Mouse (Mus musculus) adipocyte (in vitro differentiated cells): ENCODE measurements around the gene Hspg2.
"Not testable (repeated sequence)": the region's sequence is repeated elsewhere in the genome, so short reads cannot be mapped to it uniquely, and the experiment has no call there.

Experiments
- DNase-seq: peaks from one replicate; pipeline ENCODE4 v3.0.0-alpha.2; 2016; ENCODE audit warnings: low spot score

Gene Hspg2

DNA sequence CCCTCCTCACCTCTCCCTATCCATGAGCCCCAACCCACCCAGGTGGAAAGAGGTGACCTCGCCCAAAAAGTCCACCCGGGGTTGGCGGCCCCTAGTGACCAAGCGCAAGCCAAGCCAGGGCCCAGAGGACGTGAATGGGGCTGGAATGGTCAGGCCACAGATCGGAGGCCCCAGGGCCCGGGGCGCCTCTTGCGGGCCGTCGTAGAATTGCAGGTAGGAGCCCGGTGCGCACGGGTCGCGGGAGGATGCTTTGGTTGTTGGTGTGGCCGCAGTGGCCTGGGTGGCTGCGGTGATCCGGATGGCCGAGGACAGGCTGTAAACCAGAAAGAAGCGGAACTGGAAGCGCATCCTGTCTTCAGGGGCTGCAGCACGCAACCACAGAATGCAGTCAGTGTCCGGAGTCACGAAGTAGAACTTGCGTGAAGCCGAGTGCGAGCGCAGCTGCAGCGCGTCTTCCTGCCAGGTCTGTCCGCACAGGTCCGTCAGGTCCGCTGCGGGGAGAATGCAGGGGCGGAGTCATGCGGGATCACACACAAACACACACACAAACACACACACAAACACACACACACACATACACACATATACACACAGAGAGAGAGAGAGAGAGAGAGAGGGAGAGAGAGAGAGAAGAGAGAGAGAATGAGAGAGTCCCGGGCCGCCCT is 109.7 kb downstream of the Hspg2 start:
- no peak for DNase-seq

DNA sequence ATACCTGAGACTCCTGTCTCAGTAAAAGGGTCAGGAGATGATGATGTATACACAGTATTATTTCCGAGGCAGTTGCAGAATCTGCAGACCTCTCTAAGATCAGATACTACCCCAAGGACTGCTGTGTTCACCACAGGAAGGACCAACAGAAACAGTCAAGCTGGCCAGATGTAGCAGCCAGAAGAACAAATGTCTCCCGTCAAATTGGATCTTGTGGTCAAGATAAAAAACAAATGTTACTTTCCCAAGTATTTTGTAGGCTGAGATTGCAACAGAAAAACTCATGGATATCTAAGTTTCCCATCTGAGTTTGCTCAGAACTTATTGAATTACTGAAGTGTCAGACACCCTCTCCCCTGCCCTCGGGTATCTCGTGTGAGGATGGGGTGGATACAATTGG is 111.2 kb downstream of the Hspg2 start:
- DNase-seq, result no peak

DNA sequence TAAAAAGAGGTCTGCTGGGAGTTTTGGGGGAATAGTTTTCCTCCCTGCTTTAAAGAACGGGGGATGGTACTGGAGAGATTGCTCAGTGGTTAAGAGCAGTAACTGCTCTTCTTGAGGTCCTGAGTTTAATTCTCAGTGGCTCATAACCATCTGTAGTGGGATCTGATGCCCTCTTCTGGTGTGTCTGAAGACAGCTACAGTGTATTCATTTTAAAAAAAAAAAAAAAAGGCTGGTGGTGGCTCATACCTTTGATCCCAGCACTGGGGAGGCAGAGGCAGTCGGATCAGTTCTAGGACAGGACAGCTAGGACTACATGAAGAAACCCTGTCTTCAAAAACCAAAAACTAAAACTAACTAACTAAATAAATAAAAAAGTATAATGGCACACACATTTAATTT is 111.7 kb downstream of the Hspg2 start:
- DNase-seq, result no peak

DNA sequence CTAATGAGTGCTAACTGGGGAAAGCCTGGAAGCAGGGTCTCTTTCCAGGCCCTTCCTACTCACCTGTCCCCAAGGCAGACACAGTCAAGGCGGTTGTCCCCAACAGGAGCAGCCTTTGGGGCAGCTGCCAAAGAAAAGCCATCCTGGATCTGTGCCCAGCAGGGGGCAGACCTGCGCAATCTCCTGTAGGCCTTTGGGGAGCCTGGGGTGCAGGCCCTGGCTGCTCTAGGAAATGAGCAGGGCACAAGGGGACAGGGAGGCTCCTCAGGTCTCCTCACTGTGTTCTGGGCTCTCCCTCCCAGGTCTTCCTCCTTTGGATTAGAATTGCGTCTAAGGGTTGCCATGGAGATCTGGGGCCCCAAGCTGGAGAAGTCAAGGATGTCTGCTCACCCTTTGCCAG is 113.2 kb downstream of the Hspg2 start:
- DNase-seq, result no peak

DNA sequence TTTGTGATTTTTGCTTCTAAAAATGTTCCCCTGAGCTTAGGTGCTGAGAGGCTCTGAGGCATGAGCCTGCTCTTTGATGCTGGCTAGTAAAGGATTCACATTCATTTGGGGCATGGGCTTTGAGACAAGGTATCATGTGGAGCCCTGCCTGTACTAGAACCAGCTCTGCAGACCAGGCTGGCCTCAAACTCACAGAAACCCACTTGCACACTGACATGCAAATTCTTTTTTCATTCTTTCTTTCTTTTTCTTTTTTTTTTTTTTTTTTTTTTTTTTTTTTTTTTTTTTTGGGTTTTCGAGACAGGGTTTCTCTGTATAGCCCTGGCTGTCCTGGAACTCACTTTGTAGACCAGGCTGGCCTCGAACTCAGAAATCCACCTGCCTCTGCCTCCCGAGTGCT is 120.5 kb downstream of the Hspg2 start:
- DNase-seq, result not testable (repeated sequence)

DNA sequence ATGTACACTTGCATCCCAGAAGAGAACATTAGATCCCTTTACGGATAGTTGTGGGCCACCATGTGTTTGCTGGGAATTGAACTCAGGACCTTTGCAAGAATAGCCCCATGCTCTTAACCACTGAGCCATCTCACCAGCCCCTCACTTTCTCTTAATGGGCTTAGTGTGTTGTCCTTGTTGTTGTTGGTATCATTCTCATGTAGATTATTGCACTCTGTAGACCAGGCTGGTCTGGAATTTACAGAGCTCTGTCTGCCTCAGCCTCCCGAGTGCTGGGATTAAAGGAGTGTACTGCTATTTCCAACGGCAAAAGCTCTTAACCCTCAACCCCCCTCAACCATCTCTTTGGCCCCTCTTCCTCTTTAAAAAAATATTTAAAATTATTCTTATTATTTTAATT is 121.0 kb downstream of the Hspg2 start:
- DNase-seq, result no peak

DNA sequence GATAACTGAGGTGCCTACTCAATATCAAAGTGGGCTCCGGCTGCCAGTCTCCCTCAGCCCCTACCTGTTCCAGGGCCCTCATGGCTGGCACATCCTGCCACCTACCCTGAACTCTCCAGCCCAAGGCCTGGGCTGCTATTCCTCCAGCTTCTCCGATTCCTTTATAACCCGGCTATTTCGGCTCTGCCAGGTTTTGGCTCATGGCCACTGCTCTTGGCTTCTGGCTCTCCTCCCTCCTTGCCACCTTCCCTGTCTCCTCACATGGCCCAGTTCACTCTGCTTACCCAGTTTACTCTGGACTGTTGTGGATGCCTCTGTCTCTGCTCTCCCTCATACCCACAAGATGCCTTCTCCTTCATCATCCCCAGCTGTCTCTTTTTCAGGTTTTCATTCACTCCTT is 122.4 kb downstream of the Hspg2 start:
- peak; percentile 22 for DNase-seq

DNA sequence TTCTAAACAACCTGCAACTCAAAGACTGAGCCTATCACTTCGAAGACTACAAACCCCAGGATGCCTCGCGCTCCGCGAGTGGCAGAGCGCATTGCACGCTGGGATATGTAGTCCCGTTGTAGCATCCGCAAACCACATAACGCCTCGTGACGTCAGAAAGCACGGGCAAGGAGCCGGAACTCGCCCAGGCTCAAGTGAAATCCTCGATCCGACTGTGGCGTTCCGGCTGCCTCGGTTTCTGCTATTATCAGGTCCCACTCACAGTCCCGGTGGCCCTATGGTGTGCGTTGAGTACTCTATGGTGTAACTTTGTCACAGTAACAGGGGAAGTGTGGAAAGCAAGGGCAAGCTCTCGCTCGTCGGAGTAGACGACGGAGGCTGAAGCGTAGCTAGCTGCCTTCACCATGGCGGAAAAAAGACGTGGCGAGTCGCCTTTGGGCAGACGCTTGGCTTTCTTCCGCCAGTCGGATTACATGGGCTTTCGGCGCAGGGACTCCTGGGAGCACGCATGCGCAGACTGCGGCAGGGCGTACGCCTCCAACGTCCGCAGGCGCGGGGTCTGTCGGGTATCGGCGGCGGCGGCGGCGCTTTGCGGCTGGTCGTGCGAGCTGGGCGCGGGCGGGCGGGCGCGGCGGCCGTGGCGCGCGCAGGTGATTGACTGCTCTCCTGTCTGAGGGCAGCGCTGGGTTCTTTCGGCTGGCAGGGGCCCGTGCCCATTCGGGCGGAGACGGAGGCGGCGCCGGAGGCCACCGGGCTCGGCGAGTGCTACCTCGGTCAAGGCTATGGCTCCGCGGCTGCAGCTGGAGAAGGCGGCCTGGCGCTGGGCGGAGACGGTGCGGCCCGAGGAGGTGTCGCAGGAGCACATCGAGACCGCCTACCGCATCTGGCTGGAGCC is 125.3 kb downstream of the Hspg2 start, which contains the start of gene Usp48:
Gene Usp48, plus strand, starts transcription at position 155 of the 895 bp plus-strand sequence.
- peak; percentile 99 for DNase-seq

DNA sequence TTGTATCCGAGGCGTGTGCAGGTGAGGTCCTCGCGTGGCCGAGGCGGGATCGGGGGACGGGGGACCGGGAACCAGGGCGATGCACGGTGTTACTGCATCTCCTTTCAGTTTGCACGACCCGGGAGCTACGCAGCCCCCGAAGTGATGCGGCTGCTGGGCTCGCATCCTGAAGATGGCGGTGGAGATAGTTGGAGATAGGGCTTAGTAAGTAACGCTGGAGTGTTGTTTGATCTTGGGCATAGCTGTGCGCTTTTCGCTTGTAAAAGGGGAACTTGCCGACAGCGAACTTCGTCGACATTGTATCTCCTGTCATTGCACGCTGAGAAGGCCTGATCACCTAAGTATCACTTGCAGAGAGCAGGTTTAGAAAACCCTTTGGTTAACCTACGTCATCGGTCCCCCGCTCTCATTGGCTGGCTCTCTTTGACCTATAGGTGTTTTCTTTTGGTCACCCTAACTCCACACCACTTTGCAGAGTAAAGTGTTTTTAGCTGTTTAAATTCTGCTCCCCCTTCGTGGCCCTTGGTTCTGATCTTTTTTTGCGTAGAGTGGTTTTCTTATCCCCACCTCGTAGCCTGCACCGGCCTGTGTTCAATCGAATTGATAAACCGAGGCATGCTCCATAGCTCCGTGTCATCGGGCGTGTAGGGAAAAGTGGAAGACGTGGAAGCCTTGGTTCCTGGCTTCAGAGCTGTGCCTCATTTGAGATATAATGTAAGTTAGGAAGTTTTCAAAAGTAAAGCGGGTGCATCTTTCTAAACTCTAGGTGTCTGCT is 126.1 kb downstream of the Hspg2 start:
- DNase-seq, result peak; percentile 34

DNA sequence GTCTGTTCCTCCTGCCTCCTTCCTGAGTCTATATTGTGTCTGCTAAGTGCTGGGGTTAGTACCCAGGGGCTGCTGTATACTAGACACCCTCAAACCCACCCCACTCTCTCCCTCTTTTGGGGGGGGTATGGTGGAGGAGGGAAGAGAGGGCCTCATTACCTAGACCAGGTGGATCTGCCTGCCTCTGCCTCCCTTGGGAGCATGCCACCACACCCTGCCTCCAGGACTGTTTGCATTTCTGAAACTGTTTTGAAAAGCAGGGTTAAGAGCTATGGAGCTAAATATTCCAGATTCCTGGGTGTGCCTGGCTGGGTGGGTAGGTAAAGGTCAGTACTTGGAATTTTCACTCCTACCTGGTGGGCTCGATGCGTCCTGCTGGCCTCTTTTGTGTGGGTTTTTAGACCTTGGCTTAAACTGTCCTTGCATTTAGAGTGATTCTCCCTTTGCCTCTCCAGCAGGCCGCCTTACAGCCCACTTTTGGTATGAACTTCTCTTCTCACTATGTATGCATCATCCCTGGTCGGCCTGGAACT is 128.6 kb downstream of the Hspg2 start:
- DNase-seq, result no peak

DNA sequence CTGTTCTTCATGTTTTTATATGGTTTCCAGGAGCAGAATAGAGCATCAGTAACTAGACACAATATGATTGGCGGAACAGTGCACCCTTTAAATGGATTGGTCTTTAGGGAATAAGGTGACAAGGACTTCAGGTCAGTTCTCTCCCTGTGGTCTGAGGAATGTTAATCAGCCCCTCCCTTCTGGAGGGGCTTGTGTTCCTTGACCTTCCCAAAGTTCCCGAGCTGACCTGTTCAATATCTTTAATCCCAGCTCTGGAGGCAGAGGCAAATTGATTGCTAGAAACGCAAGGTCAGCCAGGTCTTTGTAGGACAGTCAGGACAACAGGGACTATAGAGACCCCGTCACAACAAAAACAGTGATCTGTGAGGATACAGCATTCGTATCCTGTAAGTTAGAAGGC is 130.0 kb downstream of the Hspg2 start:
- no peak for DNase-seq

DNA sequence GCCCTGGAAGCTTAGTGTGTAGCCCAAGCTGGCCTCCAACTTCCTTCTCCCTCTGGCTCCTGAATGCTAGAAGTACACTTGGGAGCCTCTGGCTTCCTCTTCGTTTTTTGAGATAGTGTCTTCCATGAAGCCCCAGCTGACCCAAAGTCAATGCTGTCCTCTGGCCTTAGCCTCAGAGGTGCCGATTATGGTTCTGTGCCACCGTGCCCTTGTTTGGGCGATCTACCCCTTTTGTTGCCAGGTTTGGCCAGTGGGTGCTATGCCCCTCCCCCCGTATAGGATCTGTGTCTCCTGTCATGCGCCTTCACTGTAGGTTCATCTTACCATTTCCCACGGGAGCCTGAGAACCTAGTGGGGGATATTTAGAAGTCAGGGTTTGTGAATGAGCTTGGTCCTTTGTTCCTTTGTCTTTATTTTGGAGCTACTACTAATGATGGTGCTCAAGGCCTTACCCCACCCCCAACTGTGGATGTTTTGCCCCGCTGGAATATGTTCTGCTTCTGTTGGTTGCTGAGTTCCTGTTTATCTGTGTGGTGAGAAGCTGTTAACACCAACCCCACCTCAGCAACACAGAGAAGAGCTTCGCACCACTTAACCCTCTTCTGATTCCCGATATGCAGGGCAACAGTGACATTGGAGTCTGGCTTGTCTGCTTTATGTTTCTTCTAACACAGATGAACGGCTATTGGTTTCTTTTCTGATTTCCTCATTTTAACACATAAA is 135.0 kb downstream of the Hspg2 start:
- DNase-seq, result no peak

DNA sequence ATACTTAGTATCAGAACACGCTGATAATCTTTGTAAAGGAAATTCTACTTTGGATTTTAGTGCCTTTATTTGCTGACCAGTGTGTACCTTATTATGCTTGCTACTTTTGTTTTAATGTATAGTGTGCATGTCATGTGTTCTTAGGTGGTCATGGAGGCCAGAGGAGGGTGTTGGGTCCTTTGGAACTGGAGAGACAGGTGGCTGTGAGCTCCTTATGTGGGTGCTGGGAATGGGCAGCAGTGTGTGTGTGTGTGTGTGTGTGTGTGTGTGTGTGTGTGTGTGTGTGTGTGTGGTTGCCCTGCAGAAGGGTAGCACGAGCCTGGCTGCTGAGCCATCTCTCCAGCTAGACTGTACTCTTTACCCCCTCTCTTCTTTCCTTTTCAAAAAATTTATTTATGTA is 138.5 kb downstream of the Hspg2 start:
- no peak for DNase-seq

DNA sequence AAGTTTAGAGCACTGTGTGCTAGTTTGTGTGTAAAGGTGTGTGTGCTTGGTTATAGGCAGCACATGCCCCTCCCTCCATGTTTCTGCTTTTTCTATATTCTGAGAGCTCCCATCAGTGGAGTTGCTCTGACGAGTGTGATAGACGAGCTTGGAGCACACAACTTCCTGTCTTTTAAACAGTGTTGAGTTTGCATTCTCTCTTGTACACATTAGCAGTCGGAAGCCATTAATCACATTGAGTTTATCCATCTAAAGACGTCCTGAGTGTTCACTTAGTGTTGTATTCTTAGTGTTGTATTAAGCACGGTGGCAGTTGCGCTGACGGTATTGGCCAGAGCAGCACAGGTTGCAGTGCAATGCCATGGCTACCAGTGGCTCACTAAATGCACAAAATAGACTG is 140.7 kb downstream of the Hspg2 start:
- DNase-seq, result no peak

DNA sequence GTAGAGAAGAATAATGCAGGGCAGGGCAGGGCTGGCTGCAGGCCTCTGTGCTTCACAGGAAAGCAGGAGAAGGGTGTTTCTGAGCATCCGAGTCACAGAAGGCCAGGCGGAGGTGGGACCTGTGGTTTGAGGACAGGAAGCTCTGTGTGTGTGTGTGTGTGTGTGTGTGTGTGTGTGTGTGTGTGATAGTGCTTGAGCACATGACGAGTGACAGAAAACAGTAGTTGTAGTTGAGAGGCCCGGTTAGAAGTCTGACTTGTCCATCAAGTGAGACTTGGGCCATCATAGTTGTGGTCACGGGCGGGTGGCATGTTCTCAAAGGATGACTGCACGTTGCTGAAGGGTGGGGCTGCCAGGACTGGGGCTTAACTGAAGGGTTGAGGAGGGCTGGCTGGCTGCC is 141.1 kb downstream of the Hspg2 start:
- no peak for DNase-seq

DNA sequence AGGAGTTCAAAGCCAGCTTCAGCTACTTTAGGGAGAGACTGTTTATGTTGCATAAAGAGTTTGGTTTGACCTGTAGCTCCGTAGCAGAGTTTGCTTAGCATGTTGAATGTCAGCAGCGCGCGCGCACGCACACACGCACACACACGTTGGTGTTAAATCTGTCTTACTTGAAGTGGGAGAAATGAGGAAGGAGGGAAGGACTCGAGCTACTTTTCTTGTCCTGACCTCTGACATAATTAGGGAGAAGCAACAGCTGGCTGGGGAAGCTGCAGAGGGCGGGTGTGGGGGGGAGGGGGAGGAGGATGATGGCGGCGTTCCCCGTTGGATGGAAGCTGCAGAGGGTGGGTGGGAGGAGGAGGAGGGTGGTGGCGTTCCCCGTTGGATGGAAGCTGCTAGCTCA is 141.7 kb downstream of the Hspg2 start:
- no peak for DNase-seq
